Mouse (Mus musculus) intestine, postnatal 0 days (tissue): ENCODE measurements around the gene Rin1. TPM values are rescaled to one million over a fixed set of nuclear protein-coding genes. Genes with fewer than 3 reads are reported as not detected.
"Not testable (repeated sequence)": the region's sequence is repeated elsewhere in the genome, so short reads cannot be mapped to it uniquely, and the experiment has no call there.

Experiments
- ATAC-seq: fragments of 200-750 bp; cut with Nextera tagmentation; 2 replicates; pipeline ENCODE4 v1.8.0; 2017; ENCODE audit warnings: mild to moderate bottlenecking, moderate TSS enrichment, moderate library complexity
- H3K27ac ChIP-seq: fragments of 300-500 bp; sonication (generic); 2 replicates; pipeline ENCODE4 v1.5.1; 2014; ENCODE audit warnings: mild to moderate bottlenecking, low read depth, low read length, moderate library complexity
- H3K27me3 ChIP-seq: fragments of 300-500 bp; sonication (generic); replicated peaks from 2 replicates; pipeline ENCODE4 v1.6.1; 2014; ENCODE audit warnings: low read length, mixed read lengths; ENCODE audit not compliant: control insufficient read depth, insufficient read depth
- H3K36me3 ChIP-seq: fragments of 300-500 bp; sonication (generic); 2 replicates; pipeline ENCODE4 v1.6.1; 2014; ENCODE audit warnings: mild to moderate bottlenecking, moderate library complexity; ENCODE audit not compliant: control insufficient read depth, insufficient read depth
- H3K4me1 ChIP-seq: fragments of 300-500 bp; sonication (generic); replicated peaks from 2 replicates; pipeline ENCODE4 v1.6.1; 2014; ENCODE audit warnings: antibody characterized with exemption, low read length, mixed read lengths; ENCODE audit not compliant: control insufficient read depth, insufficient read depth
- H3K4me2 ChIP-seq: fragments of 300-500 bp; sonication (generic); replicated peaks from 2 replicates; pipeline ENCODE4 v1.6.1; 2014; ENCODE audit warnings: low read depth, mild to moderate bottlenecking, moderate library complexity
- H3K4me3 ChIP-seq: fragments of 300-500 bp; sonication (generic); 2 replicates; pipeline ENCODE4 v1.5.1; 2014; ENCODE audit warnings: low read depth, low read length
- H3K9ac ChIP-seq: fragments of 300-500 bp; sonication (generic); 2 replicates; pipeline ENCODE4 v1.6.1; 2014; ENCODE audit warnings: mild to moderate bottlenecking, low read depth, low read length
- H3K9me3 ChIP-seq: fragments of 300-500 bp; sonication (generic); 2 replicates; pipeline ENCODE4 v1.6.1; 2016; ENCODE audit warnings: mixed run types; ENCODE audit not compliant: control insufficient read depth
- CTCF ChIP-seq: sonication (generic); IDR thresholded peaks from 2 replicates; pipeline ENCODE4 v1.5.1; 2016; ENCODE audit warnings: low read depth, mild to moderate bottlenecking, control low read depth, antibody characterized with exemption, moderate library complexity
- WGBS: fragments of 180-500 bp; shearing (Covaris S2); extraction: QIAGEN DNeasy Blood & Tissue Kit; methylation state at CpG from one replicate; pipeline ENCODE4 v1.1.7; 2014; 5-methylcytosine and 5-hydroxymethylcytosine counted together
- polyA plus RNA-seq: library from polyadenylated mRNA; unstranded; fragments of >200 nt; fragmentation: Nextera tagmentation; extraction: Ambion mirVana; gene quantifications from 2 replicates; pipeline ENCODE4 v1.2.1, GENCODE M21; 2015

The Rin1 gene
- polyA plus RNA-seq, 1 experiment from 2014 or later, result 0.77 TPM

- H3K27ac ChIP-seq, result no peak overlapping the region
- no peak overlapping the region for H3K9ac ChIP-seq
- no peaks in the 10 kb centered on the region for H3K9me3 ChIP-seq
- H3K36me3 ChIP-seq, result no peaks in the 10 kb centered on the region
- WGBS, result 58% methylated on average over 24 of the region's 24 CpGs
- H3K4me1 ChIP-seq, result 0 out of 2 replicates have a peak, but pooled peaks cover 4% of the 10 kb centered on the region
- no peak for ATAC-seq
- TF ChIP-seq CTCF, result no peak
- peaks cover 58% of the 10 kb centered on the region for H3K27me3 ChIP-seq
- H3K4me2 ChIP-seq, result no peak overlapping the region
- no peak overlapping the region for H3K4me3 ChIP-seq
Observed at GRCm38 (mm10) chr19:5082596-5082995, 32.3 kb downstream of the Rin1 start.

DNA sequence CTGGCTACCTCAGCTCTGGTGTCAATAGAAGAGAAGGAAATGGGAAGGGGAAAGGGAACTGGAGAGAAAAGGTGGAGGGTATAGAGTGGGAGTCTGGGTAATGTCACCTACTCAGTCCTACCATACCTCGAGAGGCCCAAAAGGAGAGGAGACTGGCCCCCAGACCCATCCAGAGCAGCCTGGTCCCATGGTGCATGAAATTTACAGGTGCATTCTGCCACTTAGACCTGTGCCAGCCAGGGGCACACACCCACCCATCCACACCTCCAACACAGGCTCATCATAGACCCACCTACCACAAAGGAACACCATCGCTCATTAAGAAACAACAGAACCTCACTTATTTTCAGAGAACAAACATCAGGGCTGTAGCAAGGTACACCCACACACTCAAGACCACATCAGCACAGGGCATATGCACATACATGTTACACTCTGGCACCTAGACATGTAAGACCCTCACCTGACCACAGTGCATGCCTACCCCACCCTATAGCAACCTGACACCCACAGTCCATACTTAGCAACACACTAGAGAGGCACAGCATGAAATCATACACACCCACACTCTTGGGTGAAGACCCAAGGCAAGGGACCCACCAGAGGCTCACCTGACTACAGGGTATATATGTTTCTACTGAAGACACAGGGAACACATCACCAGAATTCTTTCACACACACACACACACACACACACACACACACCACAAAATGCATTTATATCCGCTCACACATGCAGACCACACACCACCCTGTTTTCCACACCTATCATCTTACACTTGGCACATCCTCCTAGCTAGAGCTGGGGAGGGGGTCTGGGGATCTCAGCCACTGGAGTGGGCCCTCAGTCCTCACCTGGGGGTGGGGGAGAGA is 33.9 kb downstream of the Rin1 start:
- no peak overlapping the region for H3K9ac ChIP-seq
- H3K36me3 ChIP-seq, result no peaks in the 10 kb centered on the region
- peak overlapping the region; percentile 53; the same call in 1 of the 2 replicates for H3K4me3 ChIP-seq
- H3K9me3 ChIP-seq, result no peaks in the 10 kb centered on the region
- TF ChIP-seq CTCF, result no peak
- peak overlapping the region; percentile 84 for H3K4me2 ChIP-seq
- peaks cover 5% of the 10 kb centered on the region; the same call in 1 of the 2 replicates for H3K4me1 ChIP-seq
- no peak overlapping the region for H3K27ac ChIP-seq
- no peak for ATAC-seq
- 64% methylated on average over 3 of the region's 3 CpGs for WGBS
- H3K27me3 ChIP-seq, result peaks cover 58% of the 10 kb centered on the region

- H3K36me3 ChIP-seq, result peaks cover 4% of the 10 kb centered on the region
- no peak for ATAC-seq
Observed at GRCm38 (mm10) chr19:5084834-5085144, 34.5 kb downstream of the Rin1 start.

GRCm38 (mm10) chr19:5085145-5085863 is 35.0 kb downstream of the Rin1 start, which contains the start of gene Tmem151a:
Gene Tmem151a, minus strand, starts transcription at chr19:5085531.
- under 1% methylated on average over 69 of the region's 69 CpGs for WGBS
- Histone ChIP-seq H3K4me2 (peak within 1 kb of the TSS; percentile 84), H3K4me1 (peaks cover 8% of the 10 kb centered on the region; the same call in 1 of the 2 replicates)

More at GRCm38 (mm10) chr19:5084834-5085144, 34.5 kb downstream of the Rin1 start:
- Histone ChIP-seq H3K4me3 (peak overlapping the region; percentile 53), H3K4me2 (peak overlapping the region; percentile 84), H3K9me3 (no peaks in the 10 kb centered on the region), H3K27ac (no peak overlapping the region), H3K27me3 (peaks cover 57% of the 10 kb centered on the region), H3K9ac (no peak overlapping the region), H3K4me1 (peaks cover 8% of the 10 kb centered on the region; the same call in 1 of the 2 replicates)
- WGBS, result 3% methylated on average over 14 of the region's 15 CpGs
- TF ChIP-seq CTCF, result no peak

DNA sequence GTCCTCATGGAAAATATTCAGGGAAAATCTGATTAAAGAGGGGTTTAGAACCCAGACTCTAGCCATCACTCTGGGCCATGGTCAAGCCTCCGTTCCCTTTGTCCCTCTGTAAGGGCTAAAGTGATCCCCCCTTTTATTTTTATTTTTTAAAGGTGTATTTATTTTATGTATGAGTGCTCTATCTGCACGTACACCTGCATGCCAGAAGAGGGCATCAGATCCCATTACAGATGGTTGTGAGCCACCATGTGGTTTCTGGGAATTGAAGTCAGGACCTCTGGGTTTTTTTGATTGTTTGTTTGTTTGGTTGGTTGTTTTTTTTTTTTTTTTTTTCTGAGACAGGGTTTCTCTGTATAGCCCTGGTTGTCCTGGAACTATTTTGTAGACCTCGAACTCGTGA is 36.3 kb downstream of the Rin1 start:
- not testable (repeated sequence) for H3K27ac ChIP-seq, H3K4me2 ChIP-seq, H3K9me3 ChIP-seq, ATAC-seq, H3K4me1 ChIP-seq, H3K9ac ChIP-seq, H3K4me3 ChIP-seq
- Histone ChIP-seq H3K27me3 (peaks cover 45% of the 10 kb centered on the region), H3K36me3 (peaks cover 18% of the 10 kb centered on the region)
- WGBS, result 53% methylated on average over 4 of the region's 4 CpGs
- peak; percentile 40 for TF ChIP-seq CTCF

More at GRCm38 (mm10) chr19:5085145-5085863, 35.0 kb downstream of the Rin1 start, which contains the start of gene Tmem151a:
- no peak for ATAC-seq
- H3K27me3 ChIP-seq, result peaks cover 55% of the 10 kb centered on the region
- H3K9ac ChIP-seq, result 0 out of 2 replicates have a peak within 1 kb of the TSS, but pooled peaks have one; percentile 19
- H3K27ac ChIP-seq, result no peak within 1 kb of the TSS
- peaks cover 8% of the 10 kb centered on the region for H3K36me3 ChIP-seq
- H3K9me3 ChIP-seq, result no peaks in the 10 kb centered on the region
- H3K4me3 ChIP-seq, result peak within 1 kb of the TSS; percentile 53
- TF ChIP-seq CTCF, result no peak
